Mouse (Mus musculus) bone marrow macrophage, adult 2 months (primary cell): Measurements from ENCODE around the gene Cep128.

Experiments
- CTCF ChIP-seq: IDR thresholded peaks from 2 replicates; pipeline ENCODE4 v1.5.1; 2012; ENCODE audit warnings: low read depth, mild to moderate bottlenecking, low read length, moderate library complexity
- POLR2A ChIP-seq: IDR thresholded peaks from 2 replicates; pipeline ENCODE4 v1.6.1; 2012; ENCODE audit warnings: mild to moderate bottlenecking, low read depth, low read length, borderline replicate concordance

GRCm38 (mm10) chr12:91369173-91369572 lies 15.0 kb downstream of the Cep128 start:
- no peak for TF ChIP-seq CTCF
- no peak for TF ChIP-seq POLR2A
